Mouse (Mus musculus): Measurements from ENCODE around the gene Gm6358.
"Not testable (repeated sequence)": the region's sequence is repeated elsewhere in the genome, so short reads cannot be mapped to it uniquely, and the experiment has no call there.

Gm6358 gene

DNA sequence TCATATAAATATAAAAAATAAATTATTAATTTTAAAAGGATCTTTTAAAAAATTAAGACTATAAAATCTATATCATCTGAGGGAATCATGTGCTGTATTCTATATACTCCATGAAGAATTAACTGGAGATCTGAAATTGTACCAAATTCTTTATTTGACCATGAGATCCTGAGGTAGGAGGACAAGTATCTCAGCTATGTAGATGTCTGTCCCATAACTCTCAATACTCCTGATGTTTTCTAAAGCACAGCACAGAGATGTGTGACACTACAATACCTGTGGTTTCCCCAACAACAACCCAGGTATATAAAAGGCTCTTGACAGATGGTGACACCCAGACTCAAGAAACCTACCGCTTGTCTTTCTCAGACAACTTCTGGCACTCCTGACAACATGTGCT, at the start of gene Gm6358:
TSS of gene Gm6358 (plus strand) at position 301 of the 400 bp plus-strand sequence.
- no peak for DNase-seq (ENCODE audit: low read depth)

DNA sequence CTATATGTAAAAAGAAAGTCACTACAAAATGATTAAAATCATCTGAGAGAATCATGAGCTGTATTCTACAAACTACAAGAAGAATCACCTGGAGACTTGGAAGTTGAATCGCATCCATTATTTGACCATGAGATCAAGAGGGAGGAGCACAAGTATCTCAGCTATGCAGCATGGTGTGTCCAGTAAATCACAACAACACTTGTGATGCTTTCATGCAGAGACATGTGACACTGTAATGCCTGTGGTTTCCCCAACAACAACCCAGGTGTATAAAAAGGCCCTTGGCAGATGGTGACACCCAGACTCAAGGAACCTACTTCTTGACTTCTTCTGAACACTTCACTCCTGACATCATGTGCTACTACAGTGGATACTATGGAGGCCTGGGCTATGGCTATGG, 10.1 kb downstream of the Gm6358 start, which contains the start of gene Gm10061:
TSS of gene Gm10061 (plus strand) at position 301 of the 400 bp plus-strand sequence.
- no peak for DNase-seq (ENCODE audit: low read depth)

DNA sequence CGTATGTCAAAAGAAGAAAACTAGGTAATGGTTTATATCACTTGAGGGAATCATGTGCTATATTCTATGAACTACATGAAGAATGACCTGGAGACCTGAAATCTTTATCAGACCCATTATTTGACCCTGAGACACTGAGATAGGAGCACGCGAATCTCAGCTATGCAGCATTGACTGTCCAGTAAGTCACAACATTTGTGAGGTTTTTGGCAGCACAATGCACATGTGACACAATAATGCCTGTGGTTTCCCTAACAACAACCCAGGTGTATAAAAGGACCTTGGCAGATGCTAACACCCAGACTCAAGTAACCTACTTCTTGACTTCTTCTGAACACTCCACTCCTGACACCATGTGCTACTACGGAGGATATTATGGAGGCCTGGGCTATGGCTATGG, 17.0 kb downstream of the Gm6358 start, which contains the start of gene Gm9789:
TSS of gene Gm9789 (plus strand) at position 301 of the 400 bp plus-strand sequence.
- no peak for DNase-seq (ENCODE audit: low read depth)

DNA sequence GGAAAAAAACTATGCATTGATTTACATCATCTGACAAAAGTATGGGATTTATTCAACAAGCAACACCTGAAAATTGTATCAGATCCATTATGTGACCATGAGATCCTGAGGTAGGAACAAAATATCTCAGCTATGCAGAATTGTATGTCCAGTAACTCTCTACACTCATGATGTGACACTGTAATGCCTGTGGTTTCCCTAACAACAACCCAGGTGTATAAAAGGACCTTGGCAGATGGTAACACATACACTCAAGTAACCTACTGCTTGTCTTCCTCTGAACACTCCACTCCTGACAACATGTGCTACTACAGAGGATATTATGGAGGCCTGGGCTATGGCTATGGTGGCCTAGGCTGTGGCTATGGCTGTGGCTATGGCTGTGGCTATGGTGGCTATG, 28.5 kb downstream of the Gm6358 start, which contains the start of gene Gm7735:
TSS of gene Gm7735 (plus strand) at position 301 of the 400 bp plus-strand sequence.
- not testable (repeated sequence) for DNase-seq (ENCODE audit: low read depth)

DNA sequence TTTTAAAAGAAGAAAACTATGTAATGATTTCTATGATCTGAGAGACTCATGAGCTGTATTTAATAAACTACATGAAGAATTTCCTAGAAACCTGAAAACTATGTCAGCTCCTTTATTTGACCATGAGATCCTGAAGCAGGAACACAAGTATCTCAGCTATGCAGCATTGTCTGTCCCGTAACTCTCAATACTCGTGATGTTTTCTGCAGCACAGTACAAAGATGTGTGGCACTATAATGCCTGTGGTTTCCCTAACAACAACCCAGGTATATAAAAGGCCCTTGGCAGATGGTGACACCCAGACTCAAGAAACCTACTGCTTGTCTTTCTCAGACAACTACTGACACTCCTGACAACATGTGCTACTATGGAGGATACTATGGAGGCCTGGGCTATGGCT, 33.8 kb downstream of the Gm6358 start, which contains the start of gene 1110057P08Rik:
TSS of gene 1110057P08Rik (plus strand) at position 301 of the 400 bp plus-strand sequence.
- DNase-seq (ENCODE audit: low read depth) = no peak

DNA sequence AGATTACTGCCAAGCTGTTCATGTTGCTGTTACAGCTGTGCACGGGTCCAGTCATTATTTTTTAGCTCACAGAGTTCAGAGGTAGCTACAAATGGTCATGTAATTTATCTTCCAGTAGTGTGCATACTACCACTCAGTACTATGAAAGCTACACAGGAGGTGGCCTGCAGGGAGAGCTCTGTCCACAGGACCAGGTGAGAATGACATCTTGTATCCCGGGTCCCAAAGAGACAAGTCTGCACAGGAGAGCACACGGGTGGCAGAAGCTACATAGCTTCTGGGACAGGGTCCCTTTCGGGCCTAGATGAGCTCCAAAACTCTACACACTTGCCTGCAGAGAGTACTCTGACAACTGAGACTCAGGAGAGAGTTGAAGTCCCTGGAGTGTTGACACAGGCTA, 48.0 kb downstream of the Gm6358 start:
- no peak for DNase-seq (ENCODE audit: low read depth)
